Mouse (Mus musculus) lung, postnatal 0 days (tissue): ENCODE data around the gene Cd40.

Experiments used
- CTCF ChIP-seq: IDR thresholded peaks from 2 replicates; pipeline ENCODE4 v1.5.1; 2016; ENCODE audit warnings: antibody characterized with exemption, mild to moderate bottlenecking
- EP300 ChIP-seq: IDR thresholded peaks from 2 replicates; pipeline ENCODE4 v1.6.1; 2016; ENCODE audit warnings: antibody characterized with exemption, mild to moderate bottlenecking, control low read depth

- TF ChIP-seq CTCF = no peak
- TF ChIP-seq EP300 = no peak
Measured at GRCm38 (mm10) chr2:165009581-165009980, 45.8 kb upstream of the Cd40 start.
